Mouse (Mus musculus): ENCODE measurements around the gene Pitpnm2. TPM values are rescaled to one million over a fixed set of nuclear protein-coding genes. Genes with fewer than 3 reads are reported as not detected.

The Pitpnm2 gene
- polyA plus RNA-seq, 1 experiment from 2014 or later, result 33.9 TPM

- no peak for DNase-seq (ENCODE audit: low spot score)
These were observed 66.9 kb downstream of the Pitpnm2 start for GRCm38 (mm10) chr5:124182642-124183041.

DNA sequence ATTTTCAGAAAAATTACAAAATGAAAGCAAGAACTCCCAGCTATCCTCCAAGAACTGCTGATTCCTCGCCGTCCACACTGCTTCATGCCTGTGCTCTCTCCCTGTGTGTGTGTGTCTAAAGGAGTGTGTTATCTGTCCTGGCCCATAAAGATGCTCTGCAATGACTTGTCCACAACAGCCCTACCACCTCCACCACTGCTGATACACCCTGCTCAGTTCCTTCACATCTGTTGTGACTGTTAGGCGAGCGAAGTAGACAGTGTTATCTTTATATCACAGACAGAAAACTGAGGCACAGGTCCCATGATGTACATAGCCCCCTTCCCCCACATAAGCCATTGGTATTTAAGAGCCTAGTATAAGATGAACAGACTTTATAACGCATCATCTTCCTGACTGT, 67.5 kb downstream of the Pitpnm2 start:
- DNase-seq (ENCODE audit: low spot score), result no peak

- DNase-seq (ENCODE audit: low spot score), result no peak
These were observed 68.9 kb downstream of the Pitpnm2 start for GRCm38 (mm10) chr5:124180500-124181167.

DNA sequence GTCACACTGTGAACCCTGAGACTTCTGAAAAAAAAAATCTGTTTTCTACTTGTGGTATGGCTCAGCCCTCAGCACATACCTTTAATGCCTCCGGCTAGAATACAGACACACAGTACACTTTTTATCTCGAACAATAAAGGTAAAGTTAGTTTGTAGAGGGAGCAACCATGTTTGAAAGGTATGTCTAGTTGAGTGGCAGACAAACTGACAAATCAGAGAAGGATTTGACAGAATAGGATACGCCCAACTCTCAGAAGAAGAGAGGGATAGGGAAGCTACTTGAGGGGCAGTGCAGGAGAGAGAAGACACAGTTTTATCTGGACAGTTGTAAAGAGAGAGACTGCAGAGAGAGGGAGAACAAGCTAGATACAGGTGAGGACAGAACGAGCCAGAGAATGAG, 70.1 kb downstream of the Pitpnm2 start:
- peak; percentile 43 for DNase-seq (ENCODE audit: low spot score)

DNA sequence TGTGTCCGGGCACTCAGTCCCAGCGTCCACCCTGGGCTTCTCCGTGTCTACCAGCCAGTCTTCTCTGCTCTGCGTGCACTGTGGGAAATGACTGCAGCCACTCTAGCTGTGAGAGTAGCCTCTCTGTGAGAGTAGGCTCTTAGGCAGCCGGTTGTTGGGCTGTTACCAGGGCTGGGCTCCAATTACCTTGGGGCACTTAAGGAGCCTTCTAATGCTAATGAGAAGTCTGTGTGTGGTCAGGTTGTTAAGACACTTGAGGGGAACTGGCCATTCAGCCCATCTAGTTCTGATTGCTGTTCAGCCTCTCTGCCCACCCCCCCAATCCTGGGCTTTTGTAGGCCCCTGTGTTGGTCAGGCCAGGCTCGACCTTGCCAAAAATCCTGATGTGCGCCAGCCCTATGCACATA, 72.8 kb downstream of the Pitpnm2 start:
- no peak for DNase-seq (ENCODE audit: low spot score)

- DNase-seq (ENCODE audit: low spot score), result no peak
These were observed 74.4 kb downstream of the Pitpnm2 start for GRCm38 (mm10) chr5:124175138-124175537.

DNA sequence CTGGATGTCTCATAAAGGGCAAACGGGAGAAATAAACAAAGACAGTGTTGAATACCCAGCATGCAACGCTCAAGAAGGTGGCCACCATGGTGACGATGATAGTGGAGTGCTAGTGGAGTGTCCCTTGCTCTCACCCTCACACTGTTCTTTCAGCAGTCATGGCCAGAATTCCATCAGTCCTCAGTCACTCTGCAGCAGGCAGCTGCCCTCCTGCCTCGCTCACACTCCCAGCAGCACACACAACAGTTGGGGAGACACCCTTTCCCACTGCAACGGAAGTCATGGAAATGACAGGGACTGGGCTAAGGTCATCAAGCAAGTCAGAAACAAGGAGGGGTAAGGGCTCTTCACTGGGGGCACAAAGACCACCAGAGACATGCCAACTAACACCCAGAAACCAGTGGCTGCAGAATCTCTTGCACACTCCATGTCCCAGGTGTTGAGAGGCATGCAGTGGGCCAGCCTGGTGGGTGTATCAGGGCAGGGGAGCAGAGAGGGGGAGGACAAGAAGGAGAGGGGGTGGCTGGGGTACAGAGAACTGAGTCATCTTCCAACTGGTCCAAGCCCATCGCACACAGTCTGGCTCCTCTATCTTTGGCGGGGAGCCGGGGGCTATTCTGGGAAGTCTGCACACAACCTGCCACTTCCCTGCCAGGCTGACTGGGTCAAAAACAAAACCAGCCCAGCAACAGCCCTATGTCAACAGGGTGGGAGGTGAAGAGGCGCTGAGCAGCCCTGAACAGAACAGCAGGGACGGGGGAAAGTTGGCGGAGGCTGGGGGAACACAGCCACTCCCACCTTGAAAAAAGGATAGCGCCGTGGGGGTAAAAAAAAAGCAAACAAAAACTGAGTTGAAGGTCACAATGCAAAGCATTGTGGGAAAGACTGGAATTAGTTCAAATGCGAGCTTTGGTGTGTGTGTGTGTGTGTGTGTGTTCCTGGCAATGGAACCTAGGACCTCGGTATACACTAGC, 76.3 kb downstream of the Pitpnm2 start:
- DNase-seq (ENCODE audit: low spot score), result peak; percentile 35

DNA sequence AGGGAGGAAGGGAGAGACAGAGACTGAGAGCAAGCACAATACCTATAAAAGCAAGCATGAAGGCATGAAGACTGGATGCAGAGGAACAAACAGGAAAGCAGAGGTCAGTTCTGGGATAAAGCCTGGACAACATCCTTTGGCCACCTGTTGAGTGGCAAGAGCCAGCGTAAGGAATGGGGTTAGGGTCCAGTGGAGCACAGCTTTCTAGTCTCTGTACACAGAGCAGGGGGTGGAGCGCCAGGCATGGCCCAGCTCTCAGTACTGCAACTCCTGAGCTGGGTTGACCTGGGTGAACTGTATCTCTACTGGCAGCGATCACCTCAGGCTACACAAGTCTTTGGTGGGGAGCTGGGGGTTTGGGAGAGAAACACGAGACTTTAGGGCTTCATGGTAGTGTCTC, 77.3 kb downstream of the Pitpnm2 start:
- DNase-seq (ENCODE audit: low spot score), result no peak

DNA sequence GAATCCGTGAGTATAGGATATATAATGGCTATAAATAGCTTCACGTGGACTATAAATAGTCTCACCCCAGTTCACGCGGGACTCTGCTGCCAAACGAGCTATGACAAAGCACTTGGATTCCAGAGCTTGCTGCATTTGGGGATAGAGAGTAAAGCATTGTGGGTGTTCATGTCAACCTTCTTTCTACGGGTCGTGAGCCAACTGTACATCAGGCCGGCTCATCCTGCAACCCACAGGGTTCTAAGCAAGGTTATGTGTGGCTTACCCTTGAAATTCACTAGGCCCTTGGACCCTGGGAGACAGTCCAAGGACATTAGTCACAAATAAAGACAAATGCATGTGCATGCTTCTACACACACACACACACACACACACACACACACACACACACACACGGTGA, 77.8 kb downstream of the Pitpnm2 start:
- no peak for DNase-seq (ENCODE audit: low spot score)

DNA sequence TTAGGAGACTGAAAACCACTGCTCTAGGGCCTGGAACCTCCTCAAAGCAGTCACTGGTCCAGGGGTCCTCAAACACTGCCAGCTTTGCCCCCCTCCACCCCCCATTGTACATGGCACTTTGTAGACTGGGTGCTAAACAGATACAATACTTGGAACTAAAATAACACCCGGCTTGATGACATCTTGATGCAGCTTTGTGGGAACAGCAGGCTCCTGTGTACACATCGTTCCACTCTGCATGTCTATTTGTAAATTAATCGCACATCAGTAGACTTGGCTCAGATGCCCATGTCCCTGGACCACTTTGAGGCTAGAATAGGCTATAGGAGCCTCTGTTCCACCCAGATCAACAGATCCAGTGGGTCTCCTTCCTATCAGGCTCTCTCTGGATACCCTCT, 80.3 kb downstream of the Pitpnm2 start:
- no peak for DNase-seq (ENCODE audit: low spot score)

GRCm38 (mm10) chr5:124168428-124169223, 80.9 kb downstream of the Pitpnm2 start:
- no peak for DNase-seq (ENCODE audit: low spot score)

GRCm38 (mm10) chr5:124167621-124168020, 81.9 kb downstream of the Pitpnm2 start:
- DNase-seq (ENCODE audit: low spot score), result peak; percentile 53

- DNase-seq (ENCODE audit: low spot score), result no peak
These were observed 82.8 kb downstream of the Pitpnm2 start for GRCm38 (mm10) chr5:124166741-124167140.

GRCm38 (mm10) chr5:124165622-124166570, 83.7 kb downstream of the Pitpnm2 start:
- peak; percentile 82 for DNase-seq (ENCODE audit: low spot score)

- DNase-seq (ENCODE audit: low spot score), result no peak
These were observed 86.1 kb downstream of the Pitpnm2 start for GRCm38 (mm10) chr5:124163445-124163844.

- peak; percentile 82 for DNase-seq (ENCODE audit: low spot score)
These were observed 87.0 kb downstream of the Pitpnm2 start for GRCm38 (mm10) chr5:124162577-124162976.

GRCm38 (mm10) chr5:124161831-124162230, 87.7 kb downstream of the Pitpnm2 start:
- DNase-seq (ENCODE audit: low spot score), result no peak

DNA sequence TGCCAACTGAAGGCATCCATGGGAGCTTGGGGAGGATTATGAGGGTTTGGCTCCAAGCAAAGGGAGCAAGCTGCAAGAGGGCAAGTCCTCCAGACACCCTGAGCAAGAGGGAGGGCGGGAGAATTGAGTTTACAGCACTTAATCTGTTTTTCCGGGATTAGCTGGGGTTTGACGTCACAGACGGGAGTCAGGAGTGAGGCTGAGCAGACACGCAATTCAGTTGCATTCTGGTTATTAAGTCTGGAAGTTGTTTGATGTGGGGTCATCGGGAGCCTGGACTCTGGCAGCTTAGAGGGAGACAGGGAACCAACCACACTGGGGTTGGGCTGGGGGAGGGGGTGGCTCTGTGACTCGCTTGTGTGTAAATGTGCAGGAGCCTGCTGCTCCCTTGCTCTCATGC, 90.1 kb downstream of the Pitpnm2 start:
- DNase-seq (ENCODE audit: low spot score), result no peak

DNA sequence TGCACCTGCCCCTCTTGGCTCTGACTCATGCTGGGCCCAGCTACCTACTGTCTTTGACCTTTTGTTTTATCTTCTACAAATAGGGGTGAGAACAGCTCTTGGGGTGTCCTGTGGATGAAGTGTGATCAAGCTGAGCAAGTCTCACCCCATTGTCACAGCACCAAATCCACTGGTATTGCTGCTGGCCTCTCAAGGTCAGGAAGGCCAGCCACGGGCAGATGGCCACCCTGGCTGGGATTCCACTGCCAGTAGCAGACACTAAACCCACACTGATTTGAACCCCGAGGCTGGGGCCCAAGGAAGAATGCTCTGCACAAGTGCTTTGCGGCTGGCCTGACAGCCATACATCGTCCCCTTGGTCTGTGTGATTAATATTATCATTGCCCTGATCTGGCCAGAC, 91.3 kb downstream of the Pitpnm2 start:
- DNase-seq (ENCODE audit: low spot score), result no peak

DNA sequence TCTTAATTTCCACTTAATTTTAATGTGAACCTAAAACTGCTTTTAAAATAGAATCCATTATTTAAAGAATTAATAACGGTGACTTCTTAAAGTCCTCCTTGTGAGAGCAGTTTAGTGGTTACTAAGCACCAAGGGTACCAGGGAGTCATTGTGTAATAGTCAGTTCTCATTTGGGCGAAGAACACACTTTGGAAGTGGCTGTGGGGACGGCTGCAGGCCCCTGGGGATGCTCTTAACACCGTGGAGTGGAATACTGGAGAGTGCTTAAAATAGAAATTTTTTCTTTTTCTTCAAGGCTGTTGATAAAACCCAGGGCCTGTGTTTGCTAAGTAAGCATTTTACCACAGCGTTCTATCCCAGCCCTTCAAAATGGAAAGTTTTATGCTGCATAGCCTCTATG, 93.6 kb downstream of the Pitpnm2 start:
- no peak for DNase-seq (ENCODE audit: low spot score)

GRCm38 (mm10) chr5:124152734-124153133, 96.8 kb downstream of the Pitpnm2 start:
- no peak for DNase-seq (ENCODE audit: low spot score)

Data from thymus, postnatal 0 days (tissue).